Mouse (Mus musculus) thymus, postnatal 10 days (tissue): ENCODE measurements around the gene Trpc1.

Experiments
- DNase-seq, 2 experiments: peaks; one replicate each; pipeline ENCODE4 v3.0.0; 2021; ENCODE audit warnings: low spot score in 2 of 2

Gene Trpc1

GRCm38 (mm10) chr9:95750037-95750511, at the start of gene Trpc1:
TSS of gene Trpc1 (minus strand) at chr9:95750375.
- peak; percentile 18 to 59 for DNase-seq

GRCm38 (mm10) chr9:95796323-95796722, 46.1 kb upstream of the Trpc1 start:
- DNase-seq: no peak

- DNase-seq: no peak
Observed at GRCm38 (mm10) chr9:95795844-95796243, 45.7 kb upstream of the Trpc1 start.

DNA sequence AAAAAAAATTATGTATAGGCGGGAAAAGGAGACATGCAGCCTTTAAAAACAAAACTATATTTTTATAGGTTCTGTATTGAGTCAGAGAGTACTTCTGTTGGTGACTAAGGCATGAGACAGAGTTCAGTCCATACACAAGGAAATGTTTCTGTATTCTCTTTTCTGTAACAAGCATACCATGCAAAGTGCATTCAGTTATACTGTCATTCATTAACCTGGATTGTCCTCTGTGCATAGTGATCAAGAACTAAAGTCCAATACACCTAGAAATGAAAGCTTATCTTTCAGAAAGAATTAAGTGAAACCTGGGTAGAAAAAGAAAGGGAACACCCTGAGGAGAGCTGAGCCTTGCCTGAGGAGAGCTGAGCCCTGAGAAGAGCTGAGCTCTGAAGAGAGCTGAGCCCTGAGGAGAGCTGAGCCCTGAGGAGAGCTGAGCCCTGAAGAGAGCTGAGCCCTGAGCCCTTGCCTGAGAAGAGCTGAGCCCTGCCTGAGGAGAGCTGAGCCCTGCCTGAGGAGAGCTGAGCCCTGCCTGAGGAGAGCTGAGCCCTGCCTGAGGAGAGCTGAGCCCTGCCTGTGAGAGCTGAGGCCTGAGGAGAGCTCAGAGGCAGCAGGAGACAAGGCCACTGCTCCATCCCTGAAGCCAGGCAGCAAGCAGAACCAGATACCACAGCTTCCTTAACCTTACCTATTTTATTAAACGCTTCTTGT, 45.1 kb upstream of the Trpc1 start:
- no peak for DNase-seq

DNA sequence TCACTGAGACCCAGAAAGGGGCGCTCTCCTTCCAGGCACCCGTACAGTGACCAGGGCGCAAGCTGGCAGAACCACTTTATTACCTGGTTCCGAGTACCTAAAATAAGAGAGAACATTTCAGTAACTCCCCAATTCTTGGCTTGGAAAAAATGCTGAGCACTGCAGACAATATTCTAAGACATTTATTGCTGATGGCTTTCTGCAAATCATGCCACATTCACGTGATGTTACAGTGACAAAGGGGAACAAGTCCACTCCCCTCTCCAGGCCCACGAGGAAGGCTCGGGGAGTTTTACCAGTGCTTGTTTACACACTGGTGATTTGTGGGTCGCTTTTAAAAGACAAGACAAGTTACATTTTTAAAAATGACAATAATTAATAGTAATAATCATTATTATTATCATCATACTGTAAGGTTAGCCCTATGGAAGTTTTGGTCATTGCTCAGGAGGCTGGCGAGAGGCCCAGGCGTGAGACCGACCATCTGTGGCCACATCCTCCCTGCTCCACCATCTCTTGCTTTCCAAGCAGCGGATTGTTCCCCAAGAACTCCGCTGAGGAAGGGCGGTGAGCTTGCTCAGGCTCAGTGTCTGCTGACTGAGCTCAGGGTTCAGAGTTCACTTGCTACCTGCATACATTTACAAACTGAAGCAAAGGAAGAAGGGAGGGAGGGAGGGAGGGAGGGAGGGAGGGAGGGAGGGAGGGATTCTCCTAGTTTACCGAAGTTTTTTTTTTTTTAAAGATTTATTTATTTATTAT, 44.0 kb upstream of the Trpc1 start:
- DNase-seq: no peak

DNA sequence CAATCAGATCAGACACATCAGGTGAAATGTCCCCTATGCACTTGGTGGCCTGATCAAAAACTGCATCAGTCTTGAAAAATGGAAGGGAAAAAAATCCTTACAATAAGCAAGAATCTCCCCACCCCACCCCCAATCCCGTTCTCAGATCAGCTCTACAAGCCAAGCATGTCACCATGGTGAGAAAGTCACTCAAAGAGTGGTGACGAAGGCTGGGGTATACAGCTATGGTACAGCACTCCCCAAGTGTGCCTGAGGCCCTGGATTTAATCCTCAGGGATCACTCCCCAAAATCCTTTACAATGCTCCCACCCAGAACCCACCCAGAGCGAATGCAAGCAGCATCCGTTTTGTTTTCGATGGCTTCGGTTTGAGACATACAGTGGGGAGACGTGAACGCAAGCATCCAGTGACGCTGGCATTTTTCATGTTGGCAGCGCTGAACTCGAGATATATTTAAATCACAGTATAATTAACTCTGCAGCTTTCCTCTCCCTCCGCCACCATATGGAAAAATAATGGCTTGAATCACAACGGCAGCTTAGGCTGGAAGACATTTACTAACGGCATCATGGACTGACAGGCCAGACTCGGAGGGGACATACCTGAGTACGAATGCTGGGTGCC, 34.8 kb upstream of the Trpc1 start:
- DNase-seq: no peak

DNA sequence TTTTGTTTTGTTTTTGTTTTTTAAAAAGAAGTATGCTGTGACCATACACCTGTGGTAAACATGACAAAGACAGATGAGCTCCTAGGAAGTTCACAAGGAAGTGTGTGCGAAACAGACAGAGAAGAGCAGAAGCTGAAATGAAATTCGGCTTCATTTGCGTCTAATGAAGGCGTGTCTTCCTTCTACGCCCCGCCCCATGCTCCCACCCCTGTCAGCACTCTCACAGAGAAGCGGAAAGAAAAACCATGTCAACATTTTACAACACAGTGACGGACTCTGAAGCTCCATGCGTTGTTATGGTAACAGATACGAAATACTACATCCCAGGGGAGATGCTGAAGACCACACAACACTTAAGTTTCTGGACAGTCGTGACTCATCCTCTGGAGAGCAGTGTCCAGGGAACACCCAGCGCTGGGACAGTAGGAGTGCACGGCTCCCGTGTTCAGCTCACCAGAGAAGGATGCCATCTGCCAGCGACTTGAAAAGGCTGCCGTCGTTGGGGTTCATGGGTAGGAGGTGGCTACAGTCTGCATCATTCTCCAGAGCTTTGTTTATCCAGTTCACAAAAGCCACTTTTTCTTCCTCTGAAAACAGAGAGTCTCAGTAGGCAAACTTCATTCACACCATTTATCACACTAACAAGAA, 33.6 kb upstream of the Trpc1 start:
- DNase-seq: no peak

DNA sequence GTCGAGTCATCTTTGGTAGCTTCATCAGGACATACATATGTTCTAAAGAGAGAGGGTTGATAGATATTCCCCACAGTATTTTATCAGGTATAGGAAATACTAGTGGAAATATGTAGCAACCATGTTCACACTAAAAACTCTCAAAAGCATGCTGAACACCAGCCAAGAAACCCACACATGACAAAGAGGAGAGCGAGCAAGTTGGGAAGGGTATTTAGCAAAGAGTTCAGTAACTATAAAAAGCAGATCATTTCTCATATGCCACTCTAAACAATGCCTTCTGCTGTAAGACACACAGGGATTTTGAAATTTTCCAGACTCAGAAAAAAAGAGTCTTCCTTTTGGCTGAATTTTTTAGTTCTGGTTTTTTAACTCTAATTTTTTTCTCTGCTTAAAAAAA, 21.5 kb upstream of the Trpc1 start:
- no peak for DNase-seq

DNA sequence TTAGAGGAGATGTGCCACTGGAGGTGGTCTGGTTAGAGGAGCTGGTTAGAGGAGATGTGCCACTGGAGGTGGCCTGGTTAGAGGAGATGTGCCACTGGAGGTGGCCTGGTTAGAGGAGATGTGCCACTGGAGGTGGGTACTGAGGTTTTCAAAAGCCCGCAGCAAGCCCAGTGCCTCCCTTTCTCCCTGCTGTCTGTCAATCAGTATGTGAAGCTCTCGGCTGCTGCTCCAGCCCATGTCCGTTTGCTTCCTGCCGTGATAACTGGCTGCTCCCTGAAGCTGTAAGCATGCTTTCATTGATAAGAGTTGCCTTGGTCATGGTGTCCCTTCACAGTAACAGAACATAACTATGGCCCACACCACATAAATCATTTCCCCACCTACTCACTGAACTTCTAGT, 13.0 kb upstream of the Trpc1 start:
- no peak for DNase-seq

GRCm38 (mm10) chr9:95762228-95762627, 12.1 kb upstream of the Trpc1 start:
- no peak for DNase-seq

DNA sequence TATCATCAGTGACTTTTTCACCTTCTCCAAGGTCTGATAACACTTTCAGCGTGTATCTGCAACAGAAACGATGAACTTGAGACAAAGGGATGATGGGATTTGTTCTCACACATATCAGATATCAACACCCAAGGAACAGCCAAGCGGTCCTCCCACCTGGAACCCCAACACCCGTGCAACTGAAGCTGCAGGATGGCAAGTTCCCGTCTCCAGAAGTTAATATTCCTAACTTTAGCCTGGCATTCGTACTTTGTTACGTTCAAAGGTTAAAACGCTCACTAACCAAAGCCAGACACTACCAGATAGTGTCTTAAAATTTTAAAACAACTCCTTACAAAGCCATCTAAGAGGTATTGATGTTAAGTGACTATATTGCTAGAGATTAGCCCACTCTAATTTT, 11.2 kb upstream of the Trpc1 start:
- no peak for DNase-seq

- DNase-seq: no peak
Observed at GRCm38 (mm10) chr9:95750746-95751145, 571 bp upstream of the Trpc1 start.

GRCm38 (mm10) chr9:95749461-95749928, 680 bp downstream of the Trpc1 start:
- DNase-seq: peak in 1 of 2 experiments; percentile 4

DNA sequence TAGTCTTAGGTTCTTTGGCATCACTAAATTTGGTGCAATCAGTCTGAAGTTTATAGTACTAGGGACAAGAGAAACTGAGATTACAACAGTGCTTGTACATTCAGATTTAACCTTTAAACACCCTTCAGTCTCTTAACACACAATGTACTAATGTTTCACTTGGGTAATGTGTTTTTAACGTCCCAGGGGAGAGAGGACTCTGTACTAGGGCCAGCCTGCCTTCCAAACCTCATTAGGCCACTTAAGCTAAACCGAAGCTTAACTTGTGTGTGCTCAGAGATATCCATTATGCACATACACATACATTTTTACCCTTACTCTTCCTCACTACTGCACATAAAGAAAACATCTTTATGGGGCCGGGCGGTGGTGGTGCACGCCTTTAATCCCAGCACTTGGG, 2.9 kb downstream of the Trpc1 start:
- no peak for DNase-seq

GRCm38 (mm10) chr9:95744845-95745613, 5.1 kb downstream of the Trpc1 start:
- no peak for DNase-seq

GRCm38 (mm10) chr9:95736238-95736637, 13.9 kb downstream of the Trpc1 start:
- DNase-seq: no peak

GRCm38 (mm10) chr9:95712574-95712973, 37.6 kb downstream of the Trpc1 start:
- no peak for DNase-seq

GRCm38 (mm10) chr9:95708943-95709342, 41.2 kb downstream of the Trpc1 start:
- no peak for DNase-seq

- no peak for DNase-seq
Observed at GRCm38 (mm10) chr9:95705371-95705770, 44.8 kb downstream of the Trpc1 start.

DNA sequence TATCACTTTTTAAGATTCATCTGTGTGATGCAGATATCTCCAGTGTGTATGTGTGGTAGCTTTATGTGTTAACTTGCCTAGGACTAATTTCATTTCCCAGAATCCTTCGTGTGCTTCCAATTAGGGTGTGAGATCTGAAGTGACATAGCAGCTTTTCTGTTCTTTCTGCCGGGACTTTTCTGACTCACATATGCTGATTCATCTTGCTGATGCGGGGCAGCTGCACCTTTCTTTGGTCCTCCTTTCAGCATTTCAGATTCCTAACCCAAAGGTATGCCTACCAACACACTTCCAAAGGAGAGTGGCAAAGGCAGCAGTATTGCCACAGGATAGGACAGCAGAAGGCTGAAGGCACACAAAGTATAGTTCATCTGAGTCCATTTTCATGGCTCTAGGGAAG, 46.1 kb downstream of the Trpc1 start:
- DNase-seq: no peak

DNA sequence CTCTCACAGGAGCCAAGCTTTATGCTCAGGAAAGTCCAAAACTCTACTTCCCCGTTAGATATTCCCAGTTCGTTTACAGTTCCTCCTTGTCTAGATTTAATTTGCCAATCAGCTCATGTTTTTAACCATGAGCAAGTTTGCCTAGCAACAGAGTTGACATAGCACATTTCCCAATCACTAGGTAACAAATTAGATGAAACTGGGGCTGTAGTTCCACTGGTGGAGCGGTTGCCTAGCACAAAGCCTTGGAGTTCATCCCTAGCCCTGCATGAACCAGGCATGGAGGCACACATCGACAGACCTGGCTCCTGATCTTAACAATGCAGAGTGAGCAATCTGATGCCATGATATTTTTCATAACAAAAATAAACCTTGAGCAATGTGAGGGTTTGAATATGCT, 50.9 kb downstream of the Trpc1 start:
- no peak for DNase-seq
